Mouse (Mus musculus) lung, embryonic 15.5 days (tissue): Measurements from ENCODE around the gene Dhh. TPM values are rescaled to one million over a fixed set of nuclear protein-coding genes. Genes with fewer than 3 reads are reported as not detected.

Experiments used
- ATAC-seq: fragments of 200-750 bp; cut with Nextera tagmentation; 2 replicates; pipeline ENCODE4 v1.8.0; 2017; ENCODE audit warnings: moderate number of reproducible peaks, borderline replicate concordance; ENCODE audit not compliant: low FRiP score, low TSS enrichment; ENCODE audit errors: extremely low read depth
- H3K27ac ChIP-seq: fragments of 300-500 bp; sonication (generic); 2 replicates; pipeline ENCODE4 v1.5.1; 2015; ENCODE audit warnings: moderate library complexity, mild to moderate bottlenecking, inconsistent platforms
- H3K27me3 ChIP-seq: fragments of 300-500 bp; sonication (generic); 2 replicates; pipeline ENCODE4 v1.6.1; 2015; ENCODE audit warnings: inconsistent platforms
- H3K36me3 ChIP-seq: fragments of 300-500 bp; sonication (generic); 2 replicates; pipeline ENCODE4 v1.6.1; 2015; ENCODE audit warnings: inconsistent platforms
- H3K4me1 ChIP-seq: fragments of 300-500 bp; sonication (generic); 2 replicates; pipeline ENCODE4 v1.6.1; 2015; ENCODE audit warnings: inconsistent platforms
- H3K4me2 ChIP-seq: fragments of 300-500 bp; sonication (generic); 2 replicates; pipeline ENCODE4 v1.6.1; 2015; ENCODE audit warnings: inconsistent platforms, mild to moderate bottlenecking, moderate library complexity
- H3K4me3 ChIP-seq: fragments of 300-500 bp; sonication (generic); 2 replicates; pipeline ENCODE4 v1.5.1; 2015; ENCODE audit warnings: mild to moderate bottlenecking, inconsistent platforms
- H3K9ac ChIP-seq: fragments of 300-500 bp; sonication (generic); 2 replicates; pipeline ENCODE4 v1.6.1; 2015; ENCODE audit warnings: inconsistent platforms
- H3K9me3 ChIP-seq: fragments of 300-500 bp; sonication (generic); 2 replicates; pipeline ENCODE4 v1.6.1; 2016; ENCODE audit warnings: inconsistent platforms
- WGBS: fragments of 180-500 bp; shearing (Covaris S2); methylation state at CpG from one replicate; pipeline ENCODE4 v1.1.7; 2015; 5-methylcytosine and 5-hydroxymethylcytosine counted together
- polyA plus RNA-seq: library from polyadenylated mRNA; unstranded; fragments of >200 nt; fragmentation: Nextera tagmentation; extraction: Ambion mirVana; gene quantifications from 2 replicates; pipeline ENCODE4 v1.2.1, GENCODE M21; 2015

Gene Dhh
- polyA plus RNA-seq, 1 experiment from 2014 or later, result 2.8 TPM

DNA sequence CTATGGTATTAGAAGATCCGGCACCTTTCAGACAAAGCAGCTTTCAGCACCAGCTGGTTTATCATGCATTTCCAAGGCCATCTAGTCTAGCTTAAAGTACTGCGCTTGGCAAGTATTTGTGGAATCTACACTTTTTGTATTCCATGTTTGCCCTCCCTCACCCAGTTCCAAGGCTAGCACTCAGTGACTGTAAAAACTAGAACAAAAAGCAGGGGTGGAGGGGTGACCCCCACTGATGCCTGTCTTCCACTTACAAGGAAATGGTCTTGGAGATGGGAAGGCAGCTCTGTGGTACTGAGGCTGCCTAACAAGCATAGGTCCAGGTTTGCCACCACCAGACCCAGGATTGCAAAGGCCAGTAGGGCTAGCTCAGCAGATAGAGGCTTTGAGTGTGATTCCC is 4.3 kb upstream of the Dhh start:
- peaks cover 11% of the 10 kb centered on the region for H3K4me1 ChIP-seq
- H3K27ac ChIP-seq, result no peak overlapping the region
- H3K9ac ChIP-seq, result no peak overlapping the region
- no peak overlapping the region for H3K4me2 ChIP-seq
- H3K36me3 ChIP-seq, result peaks cover 26% of the 10 kb centered on the region
- no peak for ATAC-seq
- H3K4me3 ChIP-seq, result no peak overlapping the region
- whole genome bisulfite sequencing, result 87% methylated on average over 2 of the region's 2 CpGs
- no peaks in the 10 kb centered on the region for H3K9me3 ChIP-seq
- peaks cover 25% of the 10 kb centered on the region for H3K27me3 ChIP-seq

DNA sequence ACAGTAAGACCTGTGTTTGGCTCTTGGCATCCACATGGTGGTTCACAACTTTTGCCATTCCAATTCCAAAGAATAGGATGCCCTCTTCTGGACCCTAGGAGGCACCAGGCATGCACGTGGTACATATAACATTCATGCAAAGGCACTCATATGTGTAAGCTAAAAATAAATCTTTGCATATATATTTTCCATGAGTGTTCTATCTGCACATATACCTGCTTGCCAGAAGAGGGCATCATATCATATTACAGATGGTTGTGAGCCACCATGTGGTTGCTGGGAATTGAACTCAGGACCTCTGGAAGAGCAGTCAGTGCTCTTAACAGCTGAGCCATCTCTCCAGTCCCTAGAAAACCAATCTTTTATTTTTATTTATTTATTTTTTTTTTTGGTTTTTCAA is 3.2 kb upstream of the Dhh start:
- no peak for ATAC-seq
- H3K27me3 ChIP-seq, result peaks cover 36% of the 10 kb centered on the region
- no peak overlapping the region for H3K9ac ChIP-seq
- H3K4me2 ChIP-seq, result no peak overlapping the region
- H3K36me3 ChIP-seq, result peaks cover 18% of the 10 kb centered on the region
- H3K4me3 ChIP-seq, result no peak overlapping the region
- H3K4me1 ChIP-seq, result peaks cover 16% of the 10 kb centered on the region
- H3K27ac ChIP-seq, result no peak overlapping the region
- WGBS, result 43% methylated on average over 1 of the region's 1 CpGs
- no peaks in the 10 kb centered on the region for H3K9me3 ChIP-seq

DNA sequence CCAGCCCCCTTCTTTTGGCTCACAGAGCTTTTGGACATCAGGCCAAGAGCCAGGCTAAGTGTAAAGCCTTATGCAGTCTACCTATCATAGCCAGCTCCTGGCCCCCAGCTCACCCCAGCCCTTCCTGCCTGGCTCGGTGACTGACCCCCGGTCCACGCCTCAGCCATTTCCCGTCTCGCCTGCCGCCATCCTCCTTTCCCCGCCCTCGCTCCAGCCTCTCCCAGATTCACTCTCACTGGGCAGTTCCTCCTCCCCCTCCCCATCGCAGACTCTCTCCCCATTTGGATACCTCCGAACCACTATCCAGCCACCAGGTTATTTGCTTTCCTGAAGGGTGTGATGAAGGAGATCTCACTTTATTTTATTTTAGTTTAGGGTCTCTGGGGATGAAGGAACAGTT is 845 bp downstream of the Dhh start:
- H3K27me3 ChIP-seq, result peaks cover 76% of the 10 kb centered on the region
- peak overlapping the region; percentile 24 for H3K4me3 ChIP-seq
- H3K4me2 ChIP-seq, result peak overlapping the region; percentile 56
- H3K9ac ChIP-seq, result no peak overlapping the region
- peaks cover 48% of the 10 kb centered on the region for H3K4me1 ChIP-seq
- H3K9me3 ChIP-seq, result no peaks in the 10 kb centered on the region
- no peak for ATAC-seq
- no peak overlapping the region for H3K27ac ChIP-seq
- WGBS, result 1% methylated on average over 10 of the region's 10 CpGs
- no peaks in the 10 kb centered on the region for H3K36me3 ChIP-seq

DNA sequence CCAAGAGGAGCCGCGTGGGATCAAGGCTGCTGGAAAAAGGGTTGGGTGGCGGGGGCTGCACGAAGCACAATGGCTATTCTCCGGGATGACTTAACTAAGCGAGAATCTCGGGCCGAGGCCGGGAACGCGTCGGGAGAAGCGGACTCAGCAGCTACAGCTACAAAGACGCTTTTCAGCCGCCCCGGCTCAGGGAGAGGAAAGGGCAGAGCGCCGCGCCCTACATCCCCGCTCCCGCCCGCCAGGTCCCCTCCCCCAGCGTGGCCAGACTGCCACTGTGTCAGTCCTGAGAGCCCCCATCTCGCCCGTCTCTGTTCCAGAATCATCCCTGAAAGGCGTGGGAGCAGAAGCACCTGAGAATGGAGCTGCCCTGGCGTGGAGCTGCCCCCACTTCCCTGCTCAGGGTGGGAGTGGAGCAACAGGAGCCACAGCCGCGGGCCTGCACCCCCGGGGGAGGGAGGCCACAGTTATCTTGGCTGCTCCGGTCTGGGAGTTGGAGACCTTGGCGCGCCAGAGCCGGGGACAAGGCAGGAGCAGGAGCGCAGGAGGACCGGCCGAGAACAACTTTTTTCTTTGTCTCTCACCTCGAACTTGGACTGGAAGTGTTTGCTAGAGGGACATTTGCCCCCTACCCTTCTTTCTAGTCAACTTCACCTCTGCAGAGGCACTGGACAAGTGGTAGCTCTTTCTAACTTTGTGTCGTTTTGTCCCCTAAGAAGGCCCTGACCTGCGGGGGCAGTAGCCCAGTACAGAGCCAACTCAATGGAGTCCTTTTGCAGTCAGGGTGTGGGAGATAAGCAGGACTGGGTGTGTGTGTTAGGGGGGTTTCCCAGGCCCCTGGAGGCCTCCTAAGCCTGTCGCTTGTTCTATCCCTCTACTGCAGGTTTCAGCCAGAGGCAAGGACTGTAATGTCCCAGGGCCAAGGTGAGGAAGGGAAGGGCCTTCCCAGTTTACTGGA is 2.4 kb downstream of the Dhh start:
- H3K27me3 ChIP-seq, result peaks cover 87% of the 10 kb centered on the region
- peak overlapping the region; percentile 47; the same call in 1 of the 2 replicates for H3K27ac ChIP-seq
- H3K4me3 ChIP-seq, result peak overlapping the region; percentile 30
- peak overlapping the region; percentile 17; the same call in 1 of the 2 replicates for H3K9ac ChIP-seq
- H3K4me1 ChIP-seq, result peaks cover 51% of the 10 kb centered on the region
- H3K36me3 ChIP-seq, result no peaks in the 10 kb centered on the region
- peak overlapping the region; percentile 100 for H3K4me2 ChIP-seq
- ATAC-seq, result no peak
- no peaks in the 10 kb centered on the region for H3K9me3 ChIP-seq
- WGBS, result 4% methylated on average over 41 of the region's 41 CpGs

DNA sequence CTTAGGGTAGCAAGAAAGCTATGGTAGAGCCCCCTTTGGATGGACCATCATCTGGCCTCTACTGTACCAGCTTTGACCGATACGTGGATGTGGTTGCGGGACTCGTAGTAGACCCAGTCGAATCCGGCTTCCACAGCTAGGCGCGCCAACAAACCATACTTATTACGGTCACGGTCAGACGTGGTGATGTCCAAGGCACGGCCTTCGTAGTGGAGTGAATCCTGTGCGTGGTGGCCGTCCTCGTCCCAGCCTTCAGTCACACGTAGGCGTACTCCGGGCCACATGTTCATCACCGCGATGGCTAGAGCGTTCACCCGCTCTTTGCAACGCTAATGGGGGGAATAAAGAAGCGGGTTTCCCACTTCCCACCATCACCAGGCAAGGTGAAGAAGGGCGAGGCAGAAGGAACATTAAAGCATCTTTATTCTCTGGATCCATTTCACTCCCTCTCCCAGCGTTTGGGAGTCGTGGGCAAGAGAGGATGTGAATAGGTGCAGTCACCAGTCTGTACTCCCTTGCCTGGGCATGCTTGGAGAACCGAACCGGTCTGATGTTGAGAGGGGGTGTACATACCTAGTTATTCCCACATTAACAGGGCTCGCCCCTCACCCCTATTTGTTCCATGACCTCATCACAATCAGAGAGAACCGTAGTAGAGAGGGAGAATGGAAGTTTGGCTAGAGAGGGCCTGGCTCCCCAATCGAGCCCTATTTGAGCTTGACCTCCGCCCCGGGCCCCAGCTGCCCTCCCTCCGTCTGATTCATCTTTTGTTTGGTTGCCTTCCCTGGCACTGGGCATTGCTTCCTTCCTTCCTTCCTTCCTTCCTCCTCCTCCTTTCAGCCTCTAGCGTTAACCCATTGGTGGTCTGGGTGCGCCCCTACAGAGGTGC is 3.4 kb downstream of the Dhh start:
- Histone ChIP-seq H3K36me3 (no peaks in the 10 kb centered on the region), H3K9me3 (no peaks in the 10 kb centered on the region), H3K4me1 (peaks cover 51% of the 10 kb centered on the region), H3K9ac (peak overlapping the region; percentile 46; the same call in 1 of the 2 replicates), H3K4me2 (peak overlapping the region; percentile 100), H3K27me3 (peaks cover 84% of the 10 kb centered on the region), H3K27ac (no peak overlapping the region), H3K4me3 (peak overlapping the region; percentile 54)
- no peak for ATAC-seq
- 5% methylated on average over 38 of the region's 38 CpGs for WGBS

DNA sequence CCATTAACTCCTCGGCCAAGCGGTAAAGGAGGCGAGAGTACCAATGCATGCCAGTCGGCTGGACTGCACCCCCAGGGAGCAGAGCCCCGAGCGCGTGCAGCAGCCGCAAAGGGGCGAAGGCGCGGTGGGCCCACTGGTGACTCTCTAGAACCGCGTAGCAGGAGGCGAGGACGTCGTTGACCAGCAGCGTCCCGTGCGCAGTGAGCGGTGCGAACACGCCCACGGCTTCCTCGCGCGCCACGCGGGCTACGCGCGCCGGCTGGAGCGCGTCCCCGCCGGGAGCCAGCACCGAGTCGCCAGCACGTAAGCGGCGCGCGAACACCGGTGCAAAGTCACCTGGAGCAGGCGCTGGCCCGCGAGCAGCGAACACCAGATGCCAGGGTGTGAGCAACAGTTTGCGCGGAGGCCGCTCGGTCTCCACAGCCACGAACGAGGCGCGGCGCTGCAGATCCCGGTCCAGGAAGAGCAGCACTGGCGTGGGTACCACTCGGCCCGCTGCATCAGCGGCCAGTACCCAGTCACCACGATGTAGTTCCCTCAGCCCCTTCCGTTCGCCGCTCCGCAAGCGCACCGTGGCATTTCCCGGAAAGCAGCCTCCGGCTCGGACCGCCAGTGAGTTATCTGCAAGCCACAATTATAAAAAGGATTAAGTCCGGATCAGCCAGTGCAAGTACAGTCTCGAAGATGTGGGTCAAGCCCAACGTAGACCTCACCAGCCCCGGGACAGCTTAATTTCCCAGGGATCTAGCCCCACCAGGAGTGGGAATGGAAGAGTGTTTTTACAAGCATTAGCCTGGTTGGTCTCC is 4.2 kb downstream of the Dhh start, which contains the start of gene Rhebl1:
Gene Rhebl1 (minus strand): TSS at position 601 of the 806 bp plus-strand sequence.
- peak within 1 kb of the TSS; percentile 54 for H3K4me3 ChIP-seq
- H3K4me2 ChIP-seq, result peak within 1 kb of the TSS; percentile 100
- H3K9me3 ChIP-seq, result no peaks in the 10 kb centered on the region
- WGBS, result 1% methylated on average over 77 of the region's 77 CpGs
- H3K4me1 ChIP-seq, result peaks cover 51% of the 10 kb centered on the region
- peaks cover 78% of the 10 kb centered on the region for H3K27me3 ChIP-seq
- peak within 1 kb of the TSS; percentile 46 for H3K9ac ChIP-seq
- no peaks in the 10 kb centered on the region for H3K36me3 ChIP-seq
- ATAC-seq, result no peak
- H3K27ac ChIP-seq, result no peak within 1 kb of the TSS

DNA sequence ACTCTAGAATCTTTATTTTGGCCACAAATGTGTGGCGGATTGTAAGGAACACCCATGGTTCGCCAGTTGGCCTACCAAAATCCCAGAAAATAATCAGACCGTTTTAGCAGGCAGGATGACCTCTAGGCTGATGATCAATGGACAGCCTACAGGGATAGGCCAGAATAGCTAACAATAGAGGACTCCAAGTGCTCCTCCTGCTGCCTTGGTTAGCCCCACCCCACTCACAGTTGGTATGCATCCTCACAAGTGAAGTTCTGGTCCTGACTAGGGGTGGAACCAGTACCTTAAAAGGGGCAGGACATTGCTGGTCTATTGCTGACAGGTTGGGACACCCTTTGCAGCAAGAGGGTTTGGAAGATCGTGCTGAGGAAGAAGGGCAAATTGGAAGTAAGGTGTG is 5.3 kb downstream of the Dhh start:
- no peak for ATAC-seq
- H3K9ac ChIP-seq, result no peak overlapping the region
- peak overlapping the region; percentile 100; the same call in 1 of the 2 replicates for H3K4me2 ChIP-seq
- H3K4me3 ChIP-seq, result peak overlapping the region; percentile 54; the same call in 1 of the 2 replicates
- H3K4me1 ChIP-seq, result peaks cover 44% of the 10 kb centered on the region
- no peaks in the 10 kb centered on the region for H3K36me3 ChIP-seq
- peaks cover 67% of the 10 kb centered on the region for H3K27me3 ChIP-seq
- no peaks in the 10 kb centered on the region for H3K9me3 ChIP-seq
- no peak overlapping the region for H3K27ac ChIP-seq
- 71% methylated on average over 4 of the region's 4 CpGs for WGBS

DNA sequence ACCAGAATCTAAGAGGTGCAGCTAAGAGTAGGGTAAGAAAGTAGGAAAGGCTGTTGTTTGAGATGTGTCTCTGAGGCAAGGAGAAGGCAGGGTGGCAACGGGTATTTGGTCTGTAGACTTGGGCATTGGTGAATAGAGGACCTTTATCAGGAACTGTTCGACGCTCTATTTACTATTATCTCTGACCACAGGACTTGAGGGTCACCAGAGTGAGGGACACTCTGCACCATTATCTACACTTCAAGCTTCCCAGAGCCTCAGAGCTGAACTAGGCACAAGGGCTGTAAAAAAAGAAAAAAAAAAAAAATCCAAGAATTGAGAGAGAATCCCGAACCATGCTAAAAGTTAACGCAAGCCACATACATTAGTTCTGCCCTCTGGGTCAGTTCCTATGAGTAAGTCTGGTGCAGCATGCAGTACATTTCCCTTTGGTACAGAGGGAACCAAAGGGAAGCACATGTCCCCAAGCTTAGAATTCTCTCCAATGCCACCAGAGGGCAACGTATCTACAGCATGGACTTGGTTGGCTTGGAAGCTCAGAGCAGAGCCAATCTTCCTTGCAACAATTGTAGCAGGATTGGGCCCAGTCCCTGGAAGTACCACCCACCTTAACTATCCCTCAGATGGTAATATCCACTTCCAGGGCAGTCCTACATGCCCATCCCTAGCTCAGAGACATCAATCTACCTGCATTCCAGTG is 6.3 kb downstream of the Dhh start:
- WGBS, result 35% methylated on average over 6 of the region's 6 CpGs
- H3K4me3 ChIP-seq, result no peak overlapping the region
- H3K9ac ChIP-seq, result no peak overlapping the region
- H3K4me1 ChIP-seq, result peaks cover 35% of the 10 kb centered on the region
- H3K27ac ChIP-seq, result no peak overlapping the region
- H3K9me3 ChIP-seq, result no peaks in the 10 kb centered on the region
- no peak overlapping the region for H3K4me2 ChIP-seq
- H3K27me3 ChIP-seq, result peaks cover 57% of the 10 kb centered on the region
- no peaks in the 10 kb centered on the region for H3K36me3 ChIP-seq
- ATAC-seq, result peak; percentile 44; the same call in 1 of the 2 replicates

DNA sequence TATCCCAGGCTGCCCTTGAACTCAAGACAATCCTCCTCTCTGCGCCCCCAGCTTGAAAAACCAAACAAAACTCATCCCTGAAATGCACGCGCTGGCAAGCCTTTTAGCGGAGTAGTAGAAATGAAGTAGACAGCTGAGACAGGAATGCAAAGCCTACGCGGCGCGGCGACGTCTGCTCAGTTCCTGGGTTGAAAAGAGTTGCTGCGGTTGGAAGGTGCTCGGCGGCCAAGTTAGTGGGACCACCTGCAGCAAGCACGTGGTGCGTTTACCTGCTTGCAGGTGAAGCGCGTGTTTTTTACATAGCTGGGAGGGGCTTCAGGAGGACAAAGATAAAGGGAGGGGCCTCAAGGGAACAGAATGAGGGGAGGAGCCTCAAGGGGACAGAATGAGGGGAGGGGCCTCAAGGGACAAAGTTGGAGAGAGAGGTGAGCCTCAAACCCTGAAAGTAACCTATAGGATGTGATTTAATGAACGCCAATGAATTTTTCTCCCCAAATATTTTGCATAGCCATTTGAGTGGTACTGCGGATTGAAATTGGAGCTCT is 7.1 kb downstream of the Dhh start:
- H3K9ac ChIP-seq, result no peak overlapping the region
- peak overlapping the region; percentile 45 for H3K4me2 ChIP-seq
- WGBS, result 11% methylated on average over 19 of the region's 19 CpGs
- peaks cover 33% of the 10 kb centered on the region for H3K4me1 ChIP-seq
- ATAC-seq, result no peak
- H3K27me3 ChIP-seq, result peaks cover 49% of the 10 kb centered on the region
- no peaks in the 10 kb centered on the region for H3K9me3 ChIP-seq
- peak overlapping the region; percentile 15 for H3K4me3 ChIP-seq
- H3K27ac ChIP-seq, result no peak overlapping the region
- no peaks in the 10 kb centered on the region for H3K36me3 ChIP-seq

DNA sequence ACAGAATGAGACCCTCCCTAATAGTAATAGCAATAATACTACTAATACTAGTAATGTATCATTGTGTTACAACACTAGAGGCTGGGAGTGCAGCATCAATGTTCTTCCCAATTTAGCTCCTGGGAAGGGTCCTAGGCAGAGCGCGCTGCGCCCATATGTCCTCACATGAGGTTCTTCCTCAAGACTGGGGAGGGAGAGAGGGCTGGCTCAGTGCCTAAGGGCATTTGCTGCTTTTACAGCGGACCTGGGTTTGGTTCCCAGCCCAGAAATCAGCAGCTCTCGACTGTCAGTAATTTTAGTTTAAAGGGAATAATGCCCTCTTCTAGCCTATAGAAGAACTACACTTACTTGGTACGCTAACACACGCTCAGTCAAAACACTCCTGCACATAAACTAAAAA is 10.8 kb downstream of the Dhh start:
- Histone ChIP-seq H3K27ac (no peak overlapping the region), H3K27me3 (peaks cover 12% of the 10 kb centered on the region; the same call in 1 of the 2 replicates), H3K4me2 (no peak overlapping the region), H3K4me1 (peaks cover 3% of the 10 kb centered on the region; the same call in 1 of the 2 replicates), H3K4me3 (no peak overlapping the region), H3K9ac (no peak overlapping the region), H3K9me3 (no peaks in the 10 kb centered on the region), H3K36me3 (no peaks in the 10 kb centered on the region)
- no peak for ATAC-seq
- 74% methylated on average over 7 of the region's 7 CpGs for WGBS
